In the genomic region with DNA sequence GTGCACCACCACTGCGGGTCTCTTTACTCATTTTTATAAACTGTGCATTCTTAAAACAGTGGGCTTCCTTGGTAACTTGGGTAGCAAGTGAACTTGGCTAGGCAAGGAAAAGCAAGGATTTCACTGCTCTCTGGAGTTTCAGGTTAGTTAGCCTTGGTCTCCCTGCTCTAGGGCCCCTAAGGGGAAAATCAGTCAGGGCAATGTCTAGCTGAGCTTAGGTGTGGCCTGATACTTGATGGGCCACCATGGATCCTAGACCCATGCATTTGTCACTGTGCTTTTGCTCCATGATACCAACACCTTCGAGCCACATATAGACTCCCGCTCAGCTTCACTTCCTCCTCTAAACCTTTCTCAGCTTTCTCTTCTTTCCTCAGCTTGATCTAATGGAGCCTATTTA, we compare ENCODE assay signal across 16 mouse cellular contexts.
"Had no signal": no experiment of that assay in that cellular context is flagged by ENCODE, and none has a peak within 500 bp of the region (broad histone marks: within the 10 kb centered on the region; RNA-seq: fewer than 3 reads in every experiment).

No protein-coding gene starts in this region.

- DNase-seq: retina, postnatal 1 day; right cerebral cortex, adult 18-20 months; right cerebral cortex, postnatal 14 days; right cerebral cortex, postnatal 25 days; right cerebral cortex, postnatal 4 days; spleen, adult 18-20 months; thymus, adult 18-20 months; thymus, adult 2 months; thymus, postnatal 14 days; thymus, postnatal 25 days; thymus, postnatal 36 days; thymus, postnatal 4 days had no signal

- H3K9ac ChIP-seq: neural tube, embryonic 13.5 days; neural tube, embryonic 15.5 days; stomach, embryonic 15.5 days had no signal

- H3K4me3 ChIP-seq: neural tube, embryonic 13.5 days; neural tube, embryonic 15.5 days; stomach, embryonic 15.5 days had no signal

- H3K4me2 ChIP-seq: neural tube, embryonic 13.5 days; neural tube, embryonic 15.5 days; stomach, embryonic 15.5 days had no signal

- H3K9me3 ChIP-seq: neural tube, embryonic 13.5 days; neural tube, embryonic 15.5 days; stomach, embryonic 15.5 days had no signal

- H3K27ac ChIP-seq: neural tube, embryonic 13.5 days; neural tube, embryonic 15.5 days; stomach, embryonic 15.5 days; stomach, postnatal 0 days had no signal

- H3K4me1 ChIP-seq: neural tube, embryonic 15.5 days; stomach, embryonic 15.5 days had no signal

- H3K27me3 ChIP-seq: neural tube, embryonic 13.5 days; neural tube, embryonic 15.5 days; stomach, embryonic 15.5 days had no signal
